Mouse (Mus musculus) mouse embryonic stem cell (cell line): Measurements from ENCODE around the gene Asf1b.
"Not testable (repeated sequence)": the region's sequence is repeated elsewhere in the genome, so short reads cannot be mapped to it uniquely, and the experiment has no call there.

Source experiments
- in situ Hi-C, 2 experiments: fragments of 300-500 bp; cut with MboI; formaldehyde crosslinking; loops; 1 replicate in 1 of 2; 3 replicates in 1 of 2; pipeline ENCODE4 v1.14.3; 2019 to 2020; ENCODE audit warnings: low sequenced_read_pairs in 2 of 2, low pct_unique_long_range_greater_than_20kb in 1 of 2, mixed read lengths in 1 of 2; ENCODE audit not compliant: unreplicated experiment in 1 of 2

Asf1b gene

DNA sequence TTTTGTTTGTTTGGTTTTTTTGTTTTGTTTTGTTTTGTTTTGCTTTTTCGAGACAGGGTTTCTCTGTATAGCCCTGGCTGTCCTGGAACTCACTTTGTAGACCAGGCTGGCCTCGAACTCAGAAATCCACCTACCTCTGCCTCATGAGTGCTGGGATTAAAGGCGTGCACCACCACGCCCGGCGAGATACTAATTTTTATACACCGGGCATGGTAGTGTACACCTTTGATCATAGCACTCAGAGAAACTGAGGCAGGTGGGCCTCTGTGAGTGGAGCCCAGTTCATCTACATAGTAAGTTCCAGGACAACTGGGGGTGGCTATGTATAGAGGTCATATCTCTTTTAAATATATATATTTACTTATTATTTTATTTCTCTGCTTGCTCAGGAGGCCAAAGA, 50.2 kb downstream of the Asf1b start:
- in situ Hi-C loops: not testable (repeated sequence)

DNA sequence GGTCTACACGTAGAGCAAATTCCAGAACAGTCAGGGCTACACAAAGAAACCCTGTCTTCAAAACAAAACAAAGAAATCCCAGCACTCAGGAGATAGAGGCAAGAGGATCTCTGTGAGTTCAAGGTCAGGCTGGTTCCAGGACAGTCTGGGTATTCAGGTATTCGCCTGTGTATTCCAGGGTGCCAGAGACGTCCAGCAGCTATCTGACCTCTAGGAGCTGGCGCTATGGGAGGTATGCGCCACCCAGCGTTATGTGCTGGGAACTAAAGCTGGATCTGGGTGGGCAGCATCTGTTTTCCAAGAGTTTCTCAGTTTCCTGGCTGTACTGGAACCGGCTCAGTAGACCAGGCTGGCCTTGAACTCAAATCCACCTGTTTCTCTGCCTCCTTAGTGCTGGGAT, 53.1 kb downstream of the Asf1b start:
- in situ Hi-C loops: no loop called here

DNA sequence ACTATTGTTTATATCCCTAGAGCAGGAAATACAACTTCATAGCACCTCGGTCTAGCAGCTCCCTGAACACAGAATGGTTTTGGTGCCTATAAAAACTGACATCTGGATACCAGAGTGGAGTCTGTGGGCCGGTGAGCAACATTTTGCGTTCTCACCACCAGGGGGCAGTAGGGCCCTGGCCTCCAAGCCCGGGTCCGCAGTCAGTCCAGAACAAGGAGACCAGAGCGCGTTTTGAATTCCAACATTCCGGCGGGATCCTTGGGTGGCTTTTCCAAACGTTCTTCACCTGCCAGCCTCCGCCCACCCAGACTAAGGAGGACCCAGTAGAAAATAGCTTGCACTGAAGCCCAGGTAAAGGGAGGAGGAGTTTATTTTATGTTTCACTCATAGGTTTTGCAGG, 54.6 kb downstream of the Asf1b start:
- in situ Hi-C loops: no loop called here

DNA sequence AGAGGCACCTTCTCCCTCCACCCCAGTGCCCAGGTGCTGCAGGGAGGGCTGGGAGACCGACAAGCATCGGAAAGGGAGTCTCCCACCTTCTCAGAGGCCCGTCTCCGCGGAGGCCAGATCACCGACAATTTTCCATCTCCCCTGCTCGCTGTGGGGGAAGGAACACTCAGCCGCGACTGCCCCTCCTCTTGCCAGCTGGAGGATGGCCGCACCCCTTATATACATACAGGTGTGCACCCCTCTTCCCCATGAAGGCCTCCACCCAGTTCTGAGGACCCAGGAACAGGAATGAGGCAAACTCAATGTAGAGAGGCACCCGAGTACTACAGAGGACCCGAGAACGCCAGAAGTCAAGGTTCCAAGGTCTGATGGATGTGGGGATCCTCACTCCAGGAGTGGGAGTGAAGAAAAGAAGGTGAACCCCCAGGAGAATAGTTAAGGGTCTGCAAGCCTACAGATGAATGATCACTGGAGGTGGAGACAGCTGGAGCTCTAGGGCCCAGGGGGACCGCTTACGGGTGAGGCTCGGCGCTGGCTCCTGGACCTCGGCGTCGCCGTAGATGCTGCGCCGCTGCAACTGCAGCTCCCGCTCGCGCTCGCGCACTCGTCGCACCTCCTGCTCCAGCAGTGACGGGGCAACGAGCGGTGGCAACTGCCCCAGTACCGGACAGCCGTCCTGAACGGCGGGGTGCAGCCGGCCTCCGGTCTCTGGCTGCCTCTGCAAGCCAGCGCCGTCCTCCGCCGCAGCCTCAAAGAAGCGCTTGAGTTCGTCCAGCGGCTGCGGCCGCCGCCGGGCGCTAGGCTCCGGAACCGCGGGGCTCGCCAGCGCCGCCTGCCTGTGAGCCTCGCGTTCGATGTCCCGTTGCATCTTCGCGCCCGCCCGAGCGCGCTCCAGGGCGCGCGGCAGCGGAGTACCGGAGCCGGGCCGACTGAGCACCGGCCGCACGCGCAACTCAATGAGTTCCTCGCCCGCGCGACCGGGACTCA, 55.6 kb downstream of the Asf1b start:
- in situ Hi-C loops: no loop called here

GRCm38 (mm10) chr8:84011705-84012498, 56.6 kb downstream of the Asf1b start, which contains the start of gene 2210011C24Rik:
Gene 2210011C24Rik (minus strand): TSS chr8:84012171.
- in situ Hi-C loops: no loop called here

DNA sequence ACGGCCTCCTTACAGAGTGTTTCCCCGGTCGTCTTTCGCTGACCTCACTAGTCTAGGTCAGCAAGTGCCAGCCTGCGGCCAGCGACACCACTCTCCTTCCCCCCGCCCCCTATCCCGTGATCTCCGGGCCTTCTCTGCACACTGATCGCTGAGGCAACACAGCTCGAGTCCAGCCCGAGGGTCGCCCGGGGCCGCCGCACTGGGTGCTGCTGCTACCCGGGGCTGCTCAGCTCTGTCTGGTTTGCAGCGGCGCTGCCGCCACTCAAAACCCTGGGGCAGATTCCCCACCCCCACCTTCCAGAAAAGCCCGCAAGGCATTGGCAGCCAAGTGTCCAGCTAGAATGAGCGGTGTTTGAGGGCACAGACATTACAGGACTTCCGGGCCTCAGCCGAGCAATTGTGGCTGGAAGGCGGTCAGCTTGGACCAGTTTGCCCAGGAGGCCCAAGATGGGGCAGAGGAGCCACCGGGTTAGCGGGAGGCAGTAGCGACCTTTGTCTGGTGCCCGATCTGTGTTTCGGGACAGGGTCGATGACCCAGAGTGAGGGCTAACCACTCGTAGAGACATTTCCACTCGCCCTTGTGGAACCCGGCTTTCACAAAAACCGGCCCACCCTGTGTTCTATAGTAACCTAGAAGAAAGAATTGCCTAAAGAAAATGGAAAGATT, 57.3 kb downstream of the Asf1b start:
- in situ Hi-C loops: no loop called here

- in situ Hi-C loops: no loop called here
Observed at GRCm38 (mm10) chr8:84015833-84016232, 60.5 kb downstream of the Asf1b start.

DNA sequence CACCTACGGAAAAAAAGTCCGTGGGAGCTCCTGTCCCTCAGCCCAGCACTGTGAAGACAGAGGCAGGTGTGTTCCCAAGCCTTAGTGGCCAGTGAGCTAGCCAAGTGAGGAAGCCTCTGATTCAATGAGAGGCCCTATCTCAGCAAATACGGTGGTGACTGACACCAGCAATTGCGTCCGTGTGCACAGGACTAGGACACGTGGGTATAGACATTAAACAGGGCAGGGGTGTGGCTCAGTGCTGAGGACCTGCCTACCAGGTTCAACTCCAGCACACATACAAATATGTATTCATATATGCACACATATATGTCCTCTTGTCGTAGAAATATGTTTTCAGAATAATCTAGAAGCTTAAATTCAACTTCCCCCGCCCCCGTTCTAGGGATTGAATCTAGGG, 64.4 kb downstream of the Asf1b start:
- in situ Hi-C loops: no loop called here
